Mouse (Mus musculus): Measurements from ENCODE around the gene Sema3e.

The Sema3e gene

DNA sequence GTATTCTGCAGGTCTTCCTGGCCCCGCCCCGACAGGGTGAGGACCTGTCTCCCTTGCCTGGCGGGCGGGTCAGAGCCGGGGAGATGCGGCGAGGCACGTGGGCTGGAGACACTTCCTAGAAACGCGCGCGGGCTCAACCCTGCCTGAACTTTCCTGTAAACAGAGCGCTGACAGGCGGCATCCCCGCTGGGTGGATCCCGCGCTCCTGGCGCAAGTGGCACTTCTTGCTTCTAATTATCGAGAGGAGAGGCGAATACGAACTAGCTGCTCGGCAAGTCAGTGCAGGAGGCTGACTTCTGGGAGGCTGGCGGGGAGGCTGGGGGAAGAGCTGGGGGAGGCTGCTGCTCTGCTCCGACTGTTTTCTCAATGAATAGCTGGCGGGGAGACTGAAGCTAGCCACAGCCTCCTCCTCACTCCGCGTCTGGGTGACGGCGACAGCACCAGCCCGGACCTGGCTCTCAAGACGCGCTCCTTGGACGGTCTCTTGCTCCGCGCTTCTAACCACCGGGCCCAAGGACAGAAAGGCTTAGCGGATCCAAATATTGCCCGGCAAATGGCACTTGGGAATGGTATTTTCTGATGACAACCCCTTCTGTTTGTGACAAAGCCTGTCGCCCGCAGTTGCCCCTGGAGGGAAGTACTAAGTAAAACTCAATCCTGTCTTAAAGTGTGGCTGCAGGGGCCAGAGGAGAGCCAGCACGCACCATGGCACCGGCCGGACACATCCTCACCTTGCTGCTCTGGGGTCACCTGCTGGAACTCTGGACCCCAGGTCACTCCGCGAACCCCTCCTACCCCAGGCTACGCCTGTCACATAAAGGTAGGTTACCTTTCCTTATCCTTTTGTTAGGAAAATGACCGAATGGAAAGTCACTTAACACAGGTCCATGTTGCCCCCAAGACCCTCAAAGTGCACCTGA is at the start of gene Sema3e:
Gene Sema3e, plus strand, starts transcription at position 72 of the 920 bp plus-strand sequence.
- DNase-seq, result peak; percentile 6

DNA sequence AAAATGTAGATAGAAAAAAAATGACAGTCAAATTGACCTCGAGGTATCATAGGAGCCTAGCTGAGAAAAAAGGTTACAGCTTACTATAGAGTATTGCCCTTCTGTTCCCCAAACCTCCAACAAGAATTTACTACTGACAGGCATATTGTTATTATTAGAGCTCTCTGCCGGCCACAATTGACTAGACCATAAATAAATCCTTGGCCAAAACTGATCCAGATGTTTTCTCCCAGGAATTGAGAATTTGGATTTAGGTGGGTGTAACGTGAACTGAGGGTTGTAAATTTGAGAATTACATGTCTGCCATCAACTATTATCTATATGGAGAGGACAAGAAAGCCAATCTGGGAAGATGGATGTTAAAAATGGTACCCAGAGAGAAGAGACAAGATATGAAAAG is 47.5 kb upstream of the Sema3e start:
- no peak for DNase-seq

GRCm38 (mm10) chr5:13979156-13979555 is 45.9 kb upstream of the Sema3e start:
- no peak for DNase-seq

DNA sequence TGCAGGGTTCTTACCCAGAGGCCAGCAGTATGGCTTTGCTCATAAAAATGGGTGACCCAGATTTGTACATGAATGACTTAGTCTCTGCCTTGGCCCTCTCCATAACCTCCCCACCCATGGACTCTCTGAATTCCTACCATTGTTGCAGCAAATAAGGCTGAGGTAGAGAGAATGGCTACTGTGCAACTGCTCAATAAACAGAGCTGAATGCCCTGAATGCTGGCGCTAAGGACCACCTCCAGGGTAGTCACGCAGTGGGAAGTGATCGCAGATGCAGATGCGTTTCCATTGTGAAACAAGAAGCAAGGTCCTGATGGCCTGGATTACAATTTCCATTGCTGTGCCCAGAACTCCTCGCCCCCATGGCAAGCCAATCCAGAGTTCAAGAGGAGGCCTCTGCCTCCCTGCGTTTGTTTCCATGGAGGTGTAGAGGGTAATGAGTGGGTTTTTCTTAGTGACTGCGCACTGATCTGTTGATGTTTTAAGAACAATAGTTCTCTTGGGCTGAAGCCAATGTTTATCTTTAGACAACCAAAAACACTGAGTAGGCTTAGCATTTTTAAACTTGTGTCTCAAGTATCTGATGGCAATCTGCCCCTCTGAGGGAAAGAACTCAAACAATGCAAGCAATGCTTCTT is 42.5 kb upstream of the Sema3e start:
- no peak for DNase-seq

DNA sequence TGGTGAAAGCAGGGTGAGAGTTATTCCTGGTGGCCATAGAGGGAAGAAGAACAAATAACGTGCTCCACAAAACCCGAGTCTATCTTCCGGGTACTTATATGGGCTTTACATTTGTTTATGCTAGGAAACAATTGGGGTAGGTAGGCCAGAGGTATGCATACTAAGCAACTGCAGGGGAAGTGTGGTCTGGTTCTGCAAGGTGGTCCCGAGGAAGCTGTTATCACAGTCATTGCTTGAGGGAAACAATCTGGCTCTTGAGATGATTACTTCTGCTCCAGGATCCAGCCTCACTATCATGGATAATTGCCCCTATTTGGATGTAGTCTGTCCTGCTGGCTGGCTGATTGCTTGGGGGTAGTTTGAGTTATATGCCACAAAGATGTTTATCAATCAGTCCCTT is 41.5 kb upstream of the Sema3e start:
- no peak for DNase-seq

GRCm38 (mm10) chr5:13985669-13986068 is 39.4 kb upstream of the Sema3e start:
- no peak for DNase-seq

- DNase-seq, result no peak
These were observed 38.0 kb upstream of the Sema3e start for GRCm38 (mm10) chr5:13987123-13987522.

DNA sequence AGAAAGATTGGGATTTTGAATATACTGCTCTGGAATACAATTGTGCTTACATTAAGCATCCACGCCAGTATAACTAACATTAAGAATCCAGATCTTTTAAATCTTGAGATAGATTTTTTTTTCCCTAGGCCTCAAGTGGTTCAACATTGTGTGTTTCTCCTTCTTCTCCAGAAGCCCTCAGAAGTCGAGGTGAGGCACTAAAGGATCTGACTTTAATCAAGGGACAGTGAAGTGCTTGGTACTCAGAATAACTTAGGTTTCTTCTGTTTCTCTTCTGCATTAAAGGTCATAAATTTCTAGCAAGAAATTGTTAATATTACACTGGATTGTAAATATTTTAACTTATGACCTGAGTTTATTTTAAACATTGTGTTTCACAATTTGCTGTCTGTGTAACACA is 37.1 kb upstream of the Sema3e start:
- no peak for DNase-seq

DNA sequence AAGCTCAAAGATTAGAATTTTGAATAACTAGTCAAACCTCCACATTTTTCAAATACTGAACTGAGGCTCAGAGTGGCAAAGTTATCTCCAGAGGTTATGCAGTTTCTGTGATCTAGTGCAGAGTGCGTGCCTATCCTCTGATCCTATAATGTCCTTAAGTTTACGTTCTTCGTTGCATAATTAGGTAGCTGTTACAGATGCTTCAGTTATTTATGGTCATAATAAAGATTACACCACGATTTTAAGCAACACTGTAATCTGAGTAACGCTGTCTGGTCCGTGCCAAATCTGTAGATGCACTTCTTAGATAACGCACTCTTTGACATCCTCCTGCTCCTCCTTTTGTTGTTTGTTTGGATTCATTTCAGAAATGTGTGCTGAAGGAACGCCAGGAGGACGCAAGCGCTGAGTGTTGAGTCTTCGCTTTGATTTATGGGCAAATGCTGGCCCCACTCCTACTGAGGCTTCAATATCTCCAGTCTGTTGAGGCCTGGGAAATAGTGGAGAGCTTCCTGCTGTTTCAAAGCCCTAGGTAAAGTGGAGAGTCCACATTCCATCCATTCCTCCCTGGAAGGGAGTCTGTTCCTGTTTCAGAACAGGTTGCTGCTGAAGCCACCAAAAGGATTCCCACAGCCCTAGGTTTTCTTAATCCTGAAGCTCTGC is 32.2 kb upstream of the Sema3e start:
- DNase-seq, result no peak

DNA sequence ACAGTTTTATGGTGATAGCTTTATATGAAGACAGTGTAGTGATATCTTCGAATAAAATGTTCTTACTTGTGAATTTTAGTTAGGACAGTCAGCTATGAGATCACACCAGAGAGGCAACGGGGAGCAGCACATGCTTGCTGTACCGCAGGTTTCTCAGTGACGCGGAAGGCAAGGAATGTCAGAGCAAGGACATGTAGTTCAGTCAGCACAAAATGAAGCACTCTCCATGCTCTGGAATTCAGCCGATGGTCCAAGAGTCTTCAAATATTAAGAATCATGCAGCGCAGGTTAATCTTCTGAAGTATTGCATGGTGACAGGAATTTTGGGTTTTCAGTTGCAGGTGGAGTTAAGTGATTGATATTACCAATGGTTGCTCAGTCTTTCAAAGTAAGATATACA is 3.3 kb downstream of the Sema3e start:
- no peak for DNase-seq

GRCm38 (mm10) chr5:14030796-14031195 is 5.7 kb downstream of the Sema3e start:
- DNase-seq, result no peak

DNA sequence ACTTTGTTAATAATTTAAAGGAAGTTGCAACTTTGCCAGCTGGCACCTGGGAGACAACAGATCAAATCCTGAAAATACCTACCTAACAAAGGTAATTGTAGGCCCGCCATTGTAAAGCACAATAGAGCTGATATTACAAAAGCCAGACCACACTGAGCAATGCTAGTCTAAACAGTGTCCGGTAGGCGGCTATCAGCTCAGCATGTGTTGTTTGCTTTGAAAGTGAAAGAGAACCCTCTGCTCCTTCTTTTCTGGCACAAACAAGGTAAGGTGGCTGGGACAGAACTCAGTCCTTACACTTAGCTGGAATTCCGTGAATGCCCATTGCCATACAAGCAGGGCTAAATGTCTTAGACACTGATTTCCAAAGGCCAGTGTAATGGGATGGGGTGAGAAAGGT is 7.0 kb downstream of the Sema3e start:
- DNase-seq, result no peak

- DNase-seq, result no peak
These were observed 8.2 kb downstream of the Sema3e start for GRCm38 (mm10) chr5:14033302-14033701.

GRCm38 (mm10) chr5:14038813-14039496 is 13.9 kb downstream of the Sema3e start:
- no peak for DNase-seq

GRCm38 (mm10) chr5:14040208-14040607 is 15.1 kb downstream of the Sema3e start:
- no peak for DNase-seq

GRCm38 (mm10) chr5:14043116-14043515 is 18.0 kb downstream of the Sema3e start:
- no peak for DNase-seq

DNA sequence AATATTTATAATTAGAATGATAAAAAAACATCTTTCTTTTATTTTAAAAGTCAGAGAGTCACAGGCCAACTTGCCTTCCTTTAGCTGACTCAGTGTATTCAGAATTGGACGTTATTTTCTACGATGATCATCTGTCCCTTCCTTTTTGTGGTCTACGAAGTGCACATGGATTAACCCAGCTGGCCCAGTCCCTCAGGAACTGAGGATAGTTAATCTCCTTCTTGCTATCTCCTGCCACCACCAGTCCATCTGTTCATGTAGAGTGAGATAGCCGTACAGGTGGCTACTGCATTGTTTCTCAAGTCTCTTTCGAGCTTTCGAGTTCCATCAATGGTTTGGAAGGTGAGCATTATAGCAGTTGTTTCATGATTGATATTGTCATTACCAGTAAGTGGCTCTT is 18.9 kb downstream of the Sema3e start:
- no peak for DNase-seq

DNA sequence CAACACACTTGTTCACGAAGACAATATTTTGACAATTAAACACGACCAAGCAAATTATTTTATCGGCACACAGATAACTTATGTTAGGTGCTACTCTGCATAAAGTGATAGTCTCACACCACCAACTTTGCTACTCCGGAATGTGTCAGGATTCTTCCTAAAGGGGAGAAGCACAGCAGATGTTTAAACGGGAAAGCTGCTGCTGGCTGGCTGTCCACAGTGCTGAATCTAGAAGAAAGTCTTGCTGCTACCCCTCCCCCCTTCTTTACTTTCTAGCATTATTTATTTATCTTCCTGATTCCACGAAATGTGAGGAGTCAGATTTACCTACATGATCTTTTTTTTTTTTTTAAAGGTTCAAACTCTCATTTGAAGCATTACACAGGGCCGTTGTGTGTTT is 23.6 kb downstream of the Sema3e start:
- no peak for DNase-seq

DNA sequence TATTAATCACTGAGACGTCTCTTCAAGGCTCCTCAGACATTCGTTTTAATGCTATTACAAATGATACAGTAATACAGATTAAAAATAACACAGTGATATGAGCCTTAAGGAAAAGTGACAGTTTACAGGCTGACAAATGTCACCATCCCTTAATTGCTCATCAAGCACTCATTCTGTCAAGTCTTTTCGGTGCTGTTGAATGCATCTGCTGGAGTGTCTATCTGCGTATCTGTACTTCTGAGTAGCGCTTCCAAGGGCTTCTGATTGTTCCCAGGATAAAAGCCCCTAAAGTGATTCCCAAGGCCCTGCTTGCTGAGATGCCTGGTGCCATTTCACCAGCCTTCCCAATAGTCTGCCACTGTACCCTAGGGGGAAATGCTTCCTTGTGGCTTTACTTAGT is 29.4 kb downstream of the Sema3e start:
- no peak for DNase-seq

- DNase-seq, result no peak
These were observed 34.9 kb downstream of the Sema3e start for GRCm38 (mm10) chr5:14059895-14060553.

DNA sequence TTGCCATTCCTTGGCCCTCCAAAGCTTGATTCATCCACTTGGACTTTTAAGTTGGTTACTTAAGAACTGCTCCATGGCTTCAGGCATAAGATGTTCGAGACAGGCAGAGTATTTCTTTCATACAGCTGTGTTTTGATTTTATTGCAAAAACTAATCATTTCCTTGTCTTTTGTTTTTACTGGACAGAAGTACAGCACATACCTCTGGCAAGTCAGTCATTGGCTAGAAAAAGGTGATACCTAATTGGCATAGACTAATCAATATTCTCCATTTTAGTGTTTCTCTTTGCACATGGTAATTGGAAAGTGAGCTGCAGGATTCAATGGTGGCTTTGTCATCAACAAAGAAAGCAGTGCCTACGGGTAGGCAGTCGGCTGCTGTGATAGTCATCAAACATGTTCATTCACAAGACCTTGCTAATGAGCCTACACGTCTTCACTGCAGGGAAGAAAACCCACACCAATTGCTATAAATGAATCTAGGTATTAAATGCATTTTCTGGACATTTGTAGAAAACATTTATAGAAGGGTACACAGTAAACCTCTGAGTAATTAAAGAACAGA is 37.9 kb downstream of the Sema3e start:
- no peak for DNase-seq

- no peak for DNase-seq
These were observed 48.1 kb downstream of the Sema3e start for GRCm38 (mm10) chr5:14073152-14073551.
